Mouse (Mus musculus) fat pad, adult 2 months (tissue): ENCODE measurements around the gene D2hgdh.
A peak's percentile ranks its signal among the peaks of the same experiment; 100 is the strongest.

Source experiments
- DNase-seq: peaks from one replicate; pipeline ENCODE4 v3.0.0-alpha.2; 2011; ENCODE audit warnings: low read depth, low spot score; ENCODE audit errors: extremely low read depth

The D2hgdh gene

GRCm38 (mm10) chr1:93824609-93825008, at the start of gene D2hgdh:
Gene D2hgdh (plus strand): TSS chr1:93824909.
- no peak for DNase-seq

GRCm38 (mm10) chr1:93776686-93777085, 48.0 kb upstream of the D2hgdh start:
- DNase-seq: no peak

GRCm38 (mm10) chr1:93786912-93787311, 37.8 kb upstream of the D2hgdh start:
- no peak for DNase-seq

- DNase-seq: no peak
Measured at GRCm38 (mm10) chr1:93794526-93794925, 30.2 kb upstream of the D2hgdh start.

GRCm38 (mm10) chr1:93795886-93796285, 28.8 kb upstream of the D2hgdh start:
- DNase-seq: no peak

- no peak for DNase-seq
Measured at GRCm38 (mm10) chr1:93800670-93801503, 23.8 kb upstream of the D2hgdh start.

- no peak for DNase-seq
Measured at GRCm38 (mm10) chr1:93801741-93802238, 22.9 kb upstream of the D2hgdh start, which contains the start of gene Dtymk. Gene Dtymk (minus strand): TSS chr1:93801934.

GRCm38 (mm10) chr1:93802771-93803170, 21.9 kb upstream of the D2hgdh start:
- no peak for DNase-seq

- DNase-seq: no peak
Measured at GRCm38 (mm10) chr1:93803556-93804507, 20.9 kb upstream of the D2hgdh start, which contains the start of gene Ing5. Gene Ing5 (plus strand): TSS chr1:93803965.

GRCm38 (mm10) chr1:93804818-93805217, 19.9 kb upstream of the D2hgdh start:
- no peak for DNase-seq

GRCm38 (mm10) chr1:93805221-93805951, 19.3 kb upstream of the D2hgdh start:
- no peak for DNase-seq

GRCm38 (mm10) chr1:93808871-93809270, 15.8 kb upstream of the D2hgdh start:
- no peak for DNase-seq

- no peak for DNase-seq
Measured at GRCm38 (mm10) chr1:93810011-93810410, 14.7 kb upstream of the D2hgdh start.

- no peak for DNase-seq
Measured at GRCm38 (mm10) chr1:93811495-93812039, 13.1 kb upstream of the D2hgdh start.

GRCm38 (mm10) chr1:93817823-93818532, 6.7 kb upstream of the D2hgdh start:
- DNase-seq: no peak

- DNase-seq: no peak
Measured at GRCm38 (mm10) chr1:93818722-93819121, 6.0 kb upstream of the D2hgdh start.

GRCm38 (mm10) chr1:93823796-93824495, 763 bp upstream of the D2hgdh start:
- DNase-seq: no peak

- DNase-seq: peak; percentile 90
Measured at GRCm38 (mm10) chr1:93825105-93825674, 481 bp downstream of the D2hgdh start.
